Mouse (Mus musculus) CH12.LX (cell line): ENCODE data around the gene P4ha1.

Experiments
- BHLHE40 ChIP-seq: IDR thresholded peaks from 2 replicates; pipeline ENCODE4 v1.6.1; 2011; ENCODE audit warnings: mild to moderate bottlenecking, low read depth, low read length, improper control_type of control experiment
- CHD1 ChIP-seq: IDR thresholded peaks from 2 replicates; pipeline ENCODE4 v1.6.1; 2012; ENCODE audit warnings: low read depth, low read length, improper control_type of control experiment, inconsistent platforms
- CTCF ChIP-seq, 2 experiments: IDR thresholded peaks in 1 of 2; conservative IDR thresholded peaks in 1 of 2; 2 replicates each; pipeline ENCODE4 v1.5.1; 2011 to 2012; ENCODE audit warnings: low read depth in 2 of 2, low read length in 2 of 2, improper control_type of control experiment in 1 of 2, inconsistent platforms in 1 of 2, mild to moderate bottlenecking in 1 of 2, moderate library complexity in 1 of 2
- EP300 ChIP-seq: IDR thresholded peaks from 2 replicates; pipeline ENCODE4 v1.6.1; 2011; ENCODE audit warnings: low read length, improper control_type of control experiment
- GABPA ChIP-seq: IDR thresholded peaks from 2 replicates; pipeline ENCODE4 v1.6.1; 2012; ENCODE audit warnings: low read depth, low read length, improper control_type of control experiment, inconsistent platforms; ENCODE audit not compliant: insufficient replicate concordance
- JUN ChIP-seq: IDR thresholded peaks from 2 replicates; pipeline ENCODE4 v1.6.1; 2011; ENCODE audit warnings: low read depth, mild to moderate bottlenecking, low read length, improper control_type of control experiment, moderate library complexity; ENCODE audit not compliant: insufficient read depth
- KAT2A ChIP-seq: IDR thresholded peaks from 2 replicates; pipeline ENCODE4 v1.6.1; 2012; ENCODE audit warnings: low read length, improper control_type of control experiment, inconsistent platforms; ENCODE audit not compliant: insufficient replicate concordance
- MAFK ChIP-seq: IDR thresholded peaks from 2 replicates; pipeline ENCODE4 v1.6.1; 2011; ENCODE audit warnings: low read length, improper control_type of control experiment; ENCODE audit not compliant: insufficient replicate concordance
- MEF2A ChIP-seq: IDR thresholded peaks from 2 replicates; pipeline ENCODE4 v1.6.1; 2014; ENCODE audit warnings: low read depth, mild to moderate bottlenecking, inconsistent platforms, low read length, improper control_type of control experiment, borderline replicate concordance
- NELFE ChIP-seq: IDR thresholded peaks from 2 replicates; pipeline ENCODE4 v1.6.1; 2011; ENCODE audit warnings: low read depth, low read length, improper control_type of control experiment
- POLR2A ChIP-seq: IDR thresholded peaks from 2 replicates; pipeline ENCODE4 v1.6.1; 2011; ENCODE audit warnings: low read depth, mild to moderate bottlenecking, improper control_type of control experiment, low read length
- SIN3A ChIP-seq: IDR thresholded peaks from 2 replicates; pipeline ENCODE4 v1.6.1; 2012; ENCODE audit warnings: low read length, improper control_type of control experiment, inconsistent platforms
- TCF12 ChIP-seq: IDR thresholded peaks from 2 replicates; pipeline ENCODE4 v1.6.1; 2014; ENCODE audit warnings: low read depth, mild to moderate bottlenecking, inconsistent platforms, low read length, improper control_type of control experiment
- ZNF384 ChIP-seq: IDR thresholded peaks from 2 replicates; pipeline ENCODE4 v1.6.1; 2012; ENCODE audit warnings: low read depth, low read length, improper control_type of control experiment, inconsistent platforms

DNA sequence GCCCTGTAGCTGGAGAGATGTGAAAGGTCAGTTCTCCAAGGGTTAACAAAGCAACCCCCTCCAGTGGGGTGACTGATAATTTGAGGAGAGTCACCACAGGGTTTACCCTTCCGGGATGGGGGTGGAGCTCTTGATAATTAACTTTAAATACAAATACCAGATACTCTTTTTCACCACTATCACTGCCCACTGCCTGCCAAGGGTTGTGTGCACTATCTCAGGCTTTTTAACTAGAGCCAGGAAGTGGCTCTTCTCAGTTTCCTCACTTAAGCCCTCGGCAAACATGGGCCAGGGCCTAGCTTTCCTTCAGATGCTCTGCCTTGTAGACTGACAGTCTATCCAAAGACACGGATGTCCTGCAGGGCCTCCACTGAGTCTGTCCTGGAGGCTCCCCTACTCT, 56.8 kb downstream of the P4ha1 start:
- TF ChIP-seq MEF2A (no peak), MAFK (no peak), SIN3A (no peak), EP300 (no peak), CTCF (conservative IDR thresholded peaks at IDR 0.05 in 1 of 2, IDR thresholded peaks at IDR 0.05 in 1 of 2; ENCODE audit: low read depth in 2 of 2, low read length in 2 of 2) (no peak), TCF12 (no peak), POLR2A (no peak), GABPA (no peak), BHLHE40 (no peak), JUN (no peak), KAT2A (no peak), CHD1 (no peak), NELFE (no peak), ZNF384 (no peak)
